Mouse (Mus musculus) frontal cortex, postnatal 14 days (tissue): ENCODE results near the gene Nos1ap.

ENCODE experiments used
- DNase-seq, 2 experiments: peaks; one replicate each; pipeline ENCODE4 v3.0.0; 2022; ENCODE audit warnings: low spot score in 2 of 2

Nos1ap gene

GRCm38 (mm10) chr1:170459896-170460602, 129.6 kb downstream of the Nos1ap start:
- DNase-seq, result no peak

GRCm38 (mm10) chr1:170457673-170458072, 132.0 kb downstream of the Nos1ap start:
- no peak for DNase-seq

DNA sequence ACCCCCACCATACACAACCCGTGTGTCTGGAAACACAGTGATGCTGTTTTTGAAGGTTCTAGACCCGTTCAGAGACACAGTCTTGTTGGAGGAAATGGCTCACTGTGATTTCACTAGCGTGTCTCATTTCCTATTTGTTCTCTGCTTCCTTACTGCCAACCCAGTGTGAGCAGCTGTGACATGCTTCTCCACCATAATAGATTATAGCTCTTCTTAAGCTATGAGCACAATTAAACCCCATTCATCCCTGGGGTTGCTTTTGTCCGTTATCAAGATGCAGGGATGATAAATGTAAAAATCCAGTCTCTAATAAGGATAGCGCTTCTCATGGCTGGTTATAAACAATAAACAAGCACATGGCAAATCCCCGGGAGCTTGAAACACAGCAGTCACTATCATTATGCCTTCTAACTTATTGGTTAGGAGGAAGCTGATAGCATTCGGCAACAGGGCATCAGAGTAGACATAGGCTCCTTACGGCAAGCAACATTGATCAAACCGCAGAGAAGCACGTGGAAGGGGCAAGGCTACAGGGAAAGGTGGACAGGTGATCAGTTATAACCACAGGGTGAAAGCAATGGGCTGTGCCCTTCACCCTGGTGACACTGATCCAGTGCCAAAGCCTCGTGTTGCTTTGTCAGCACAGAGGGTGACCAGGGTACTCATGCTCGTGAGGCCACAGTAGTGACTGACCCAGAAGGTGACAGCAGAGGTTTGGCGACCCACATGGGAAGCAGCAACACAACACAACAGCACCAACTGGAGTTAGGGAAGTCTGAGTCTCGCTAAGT, 133.6 kb downstream of the Nos1ap start:
- no peak for DNase-seq

GRCm38 (mm10) chr1:170455387-170455786, 134.3 kb downstream of the Nos1ap start:
- no peak for DNase-seq

GRCm38 (mm10) chr1:170453455-170453854, 136.2 kb downstream of the Nos1ap start:
- DNase-seq, result no peak

DNA sequence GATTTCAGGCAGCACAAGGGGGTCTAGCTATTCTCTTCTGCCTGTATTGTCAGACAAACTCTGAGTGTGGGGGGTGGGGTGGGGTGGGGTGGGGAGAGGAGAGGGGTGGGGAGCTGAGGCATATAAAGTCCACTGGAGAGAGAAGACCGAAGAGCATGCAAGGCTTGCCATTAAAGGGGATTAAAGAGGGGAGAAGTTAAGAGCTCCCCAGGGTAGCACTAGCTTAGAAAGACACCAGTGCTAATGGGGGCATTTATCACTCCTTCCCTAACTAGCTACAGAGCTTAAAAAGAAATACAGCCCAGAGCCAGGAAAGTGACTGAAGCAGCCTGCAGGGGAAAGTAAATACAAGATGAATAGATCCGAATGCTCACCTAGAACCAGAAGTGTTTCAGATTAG, 141.4 kb downstream of the Nos1ap start:
- DNase-seq, result no peak

DNA sequence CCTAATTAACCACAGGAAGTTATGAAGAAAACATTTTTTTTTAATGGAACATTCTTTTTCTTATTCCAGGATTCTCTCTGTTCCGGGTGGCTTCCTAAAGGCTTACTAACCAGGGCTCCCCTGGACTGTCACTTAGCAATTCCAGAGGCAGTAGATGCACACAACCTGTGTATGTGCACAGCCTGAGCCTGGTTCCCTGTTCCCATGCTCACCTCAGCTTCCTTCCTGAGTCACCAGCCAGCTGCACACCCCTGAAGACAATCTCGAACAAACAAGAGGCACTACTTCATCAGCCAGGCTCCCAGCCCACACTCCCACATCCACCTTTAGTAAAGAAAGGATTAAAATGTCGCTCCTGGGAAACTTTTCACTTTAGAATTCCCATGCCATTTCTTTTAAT, 144.2 kb downstream of the Nos1ap start:
- DNase-seq, result no peak

DNA sequence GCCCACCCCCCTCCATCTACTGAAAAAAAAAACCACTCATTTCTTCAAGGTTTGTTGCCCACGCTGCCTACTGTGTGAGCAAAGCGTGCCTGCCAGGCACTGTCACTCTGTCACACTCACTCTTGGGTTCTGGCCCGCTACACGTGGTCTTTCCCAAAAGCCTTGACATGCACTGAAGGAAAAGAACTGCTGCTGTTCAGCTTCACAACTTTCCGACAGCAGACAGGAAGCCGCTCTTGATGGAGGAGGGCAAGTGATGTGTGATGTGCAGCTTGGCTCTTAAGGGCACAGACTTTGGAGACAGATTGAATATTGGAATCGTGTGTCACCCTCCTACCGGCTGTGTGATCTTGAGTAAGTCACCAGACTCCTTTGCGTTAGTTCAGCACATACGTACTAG, 149.3 kb downstream of the Nos1ap start:
- DNase-seq, result peak in 1 of 2 experiments; percentile 28

GRCm38 (mm10) chr1:170438471-170439151, 151.1 kb downstream of the Nos1ap start:
- DNase-seq, result no peak

- DNase-seq, result no peak
Observed at GRCm38 (mm10) chr1:170434146-170434545, 155.5 kb downstream of the Nos1ap start.

DNA sequence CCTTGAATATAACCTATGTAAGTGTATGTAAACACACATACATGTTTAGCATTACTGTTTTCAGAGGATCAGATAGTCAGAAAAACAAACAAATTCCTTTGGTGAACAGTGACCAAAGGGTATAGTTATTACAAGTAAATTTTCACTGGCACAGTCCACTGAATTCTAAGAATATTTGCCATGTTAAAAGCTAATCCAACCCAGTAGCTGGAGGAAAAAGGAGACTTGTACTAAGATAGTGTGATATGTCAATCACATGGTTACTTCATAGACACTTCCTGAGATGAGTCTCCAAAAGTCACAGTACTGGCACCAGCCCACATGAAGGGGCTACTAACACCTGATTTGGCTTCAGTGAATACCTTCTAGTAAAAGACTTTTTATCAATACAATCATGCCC, 156.0 kb downstream of the Nos1ap start:
- no peak for DNase-seq

DNA sequence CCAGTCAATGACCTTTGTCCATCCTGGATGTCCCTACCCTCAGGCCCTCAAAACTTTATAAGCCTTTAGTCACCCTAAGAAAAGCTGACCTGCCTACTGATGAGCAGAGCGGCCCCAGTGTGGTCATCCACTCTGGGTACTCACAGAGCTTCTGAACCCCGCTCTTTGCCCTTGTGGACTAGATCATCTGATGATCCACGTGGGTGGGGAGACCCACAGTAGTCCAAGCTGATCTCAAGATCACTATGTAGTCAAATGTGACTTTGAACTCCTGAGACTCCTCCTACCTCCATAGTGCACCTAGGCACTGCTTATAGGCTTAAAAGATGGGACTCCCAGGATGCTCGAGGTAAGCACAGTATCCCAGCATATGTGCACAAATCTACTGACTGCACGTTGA, 157.4 kb downstream of the Nos1ap start:
- DNase-seq, result no peak

- DNase-seq, result no peak
Observed at GRCm38 (mm10) chr1:170431312-170431711, 158.3 kb downstream of the Nos1ap start.

DNA sequence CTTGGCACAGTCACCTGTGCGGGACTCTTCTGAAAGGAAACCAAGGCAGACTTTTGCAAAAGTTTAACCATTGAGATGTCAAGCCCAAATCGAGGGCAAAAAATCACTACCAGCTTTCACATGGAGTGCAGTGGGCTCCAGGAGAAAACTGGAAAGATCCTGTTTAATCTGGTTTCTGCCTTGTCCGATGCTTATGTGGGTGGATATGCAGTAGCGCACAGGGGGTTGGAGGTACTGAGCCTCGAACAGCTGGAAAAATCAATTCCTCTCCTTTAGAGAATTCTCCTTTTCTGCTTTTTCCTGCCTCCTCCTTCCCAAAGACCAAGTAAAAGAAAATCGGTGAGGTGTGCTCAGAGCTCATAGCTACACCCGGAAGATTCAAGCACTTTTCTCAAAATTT, 159.0 kb downstream of the Nos1ap start:
- no peak for DNase-seq

DNA sequence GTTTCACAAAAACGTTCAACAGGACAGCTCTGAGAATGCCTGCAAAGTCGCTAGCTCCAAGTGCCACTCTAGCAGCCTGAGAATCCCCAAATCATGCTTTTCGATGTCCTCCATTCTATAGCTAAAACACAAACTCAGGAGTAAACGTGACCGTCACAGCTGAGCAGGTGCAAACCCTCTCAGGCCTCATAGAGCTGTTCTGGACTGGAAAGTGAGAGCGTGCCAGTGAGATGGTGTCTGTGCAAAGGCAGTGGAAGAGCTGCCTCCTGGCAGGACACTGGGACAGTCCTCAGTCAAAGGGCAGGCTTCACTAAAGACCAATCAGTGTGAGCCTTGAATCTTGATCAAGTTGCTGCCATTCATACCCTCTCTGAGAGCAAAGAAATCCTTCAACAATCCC, 160.0 kb downstream of the Nos1ap start:
- DNase-seq, result no peak

DNA sequence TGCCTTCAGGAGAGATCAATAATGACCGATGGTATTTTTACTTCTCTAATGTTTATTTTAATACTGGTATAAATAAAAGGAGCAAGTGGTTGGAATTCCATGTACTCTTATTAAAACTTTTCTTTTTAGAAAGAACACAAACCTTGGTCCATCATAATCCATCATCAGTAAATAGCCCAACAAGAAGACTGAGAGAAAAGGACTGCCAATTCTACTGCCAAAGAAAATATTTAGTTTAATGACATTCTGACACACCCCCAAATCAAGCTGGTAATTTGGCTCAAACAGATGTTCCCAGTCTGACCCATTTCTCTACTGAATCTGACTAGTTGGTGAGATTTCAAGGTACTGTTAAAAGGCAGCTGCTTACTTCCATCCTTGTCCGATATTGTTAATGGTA, 161.5 kb downstream of the Nos1ap start:
- no peak for DNase-seq

GRCm38 (mm10) chr1:170424258-170424889, 165.3 kb downstream of the Nos1ap start:
- no peak for DNase-seq

GRCm38 (mm10) chr1:170423048-170423447, 166.6 kb downstream of the Nos1ap start:
- no peak for DNase-seq

- DNase-seq, result no peak
Observed at GRCm38 (mm10) chr1:170422188-170422587, 167.5 kb downstream of the Nos1ap start.

GRCm38 (mm10) chr1:170419961-170420360, 169.7 kb downstream of the Nos1ap start:
- no peak for DNase-seq

- DNase-seq, result no peak
Observed at GRCm38 (mm10) chr1:170418131-170418530, 171.5 kb downstream of the Nos1ap start.

- no peak for DNase-seq
Observed at GRCm38 (mm10) chr1:170416967-170417366, 172.7 kb downstream of the Nos1ap start.
